Mouse (Mus musculus) midbrain, embryonic 10.5 days (tissue): ENCODE data around the gene Med22. TPM values are rescaled to one million over a fixed set of nuclear protein-coding genes. Genes with fewer than 3 reads are reported as not detected.

Experiments used
- DNase-seq: peaks from one replicate; pipeline ENCODE4 v3.0.0-alpha.2; 2017; ENCODE audit warnings: low spot score
- H3K27ac ChIP-seq: fragments of 300-500 bp; sonication (generic); replicated peaks from 2 replicates; pipeline ENCODE4 v1.5.1; 2016; ENCODE audit warnings: mild to moderate bottlenecking
- H3K27me3 ChIP-seq: fragments of 300-500 bp; sonication (generic); 2 replicates; pipeline ENCODE4 v1.6.1; 2016; ENCODE audit warnings: low read depth, mild to moderate bottlenecking; ENCODE audit not compliant: poor library complexity, severe bottlenecking
- H3K36me3 ChIP-seq: fragments of 300-500 bp; sonication (generic); 2 replicates; pipeline ENCODE4 v1.6.1; 2016; ENCODE audit warnings: mild to moderate bottlenecking, moderate library complexity
- H3K4me1 ChIP-seq: fragments of 300-500 bp; sonication (generic); 2 replicates; pipeline ENCODE4 v1.6.1; 2016
- H3K4me3 ChIP-seq: fragments of 300-500 bp; sonication (generic); 2 replicates; pipeline ENCODE4 v1.5.1; 2016; ENCODE audit warnings: mild to moderate bottlenecking, moderate library complexity
- H3K9me3 ChIP-seq: fragments of 300-500 bp; sonication (generic); replicated peaks from 2 replicates; pipeline ENCODE4 v1.6.1; 2016; ENCODE audit warnings: mild to moderate bottlenecking
- WGBS: fragments of 180-500 bp; shearing (Covaris S2); methylation state at CpG from one replicate; pipeline ENCODE4 v1.1.7; 2016; 5-methylcytosine and 5-hydroxymethylcytosine counted together
- polyA plus RNA-seq: library from polyadenylated mRNA; unstranded; fragments of >200 nt; fragmentation: Nextera tagmentation; extraction: Ambion mirVana; gene quantifications from 2 replicates; pipeline ENCODE4 v1.2.1, GENCODE M21; 2016

The Med22 gene
- polyA plus RNA-seq, 1 experiment from 2014 or later, result 122 TPM

GRCm38 (mm10) chr2:26913416-26914147, 3.1 kb upstream of the Med22 start:
- peak overlapping the region; percentile 17; the same call in 1 of the 2 replicates for H3K4me3 ChIP-seq
- no peak overlapping the region for H3K27ac ChIP-seq
- 87% methylated on average over 17 of the region's 17 CpGs for WGBS
- H3K36me3 ChIP-seq, result peaks cover 59% of the 10 kb centered on the region
- peaks cover 63% of the 10 kb centered on the region for H3K4me1 ChIP-seq
- DNase-seq, result no peak
- no peaks in the 10 kb centered on the region for H3K9me3 ChIP-seq
- H3K27me3 ChIP-seq, result no peaks in the 10 kb centered on the region

- Histone ChIP-seq H3K36me3 (peaks cover 59% of the 10 kb centered on the region), H3K4me3 (peak overlapping the region; percentile 93), H3K4me1 (peaks cover 63% of the 10 kb centered on the region), H3K27me3 (no peaks in the 10 kb centered on the region), H3K27ac (no peak overlapping the region), H3K9me3 (no peaks in the 10 kb centered on the region)
- DNase-seq, result no peak
- 78% methylated on average over 5 of the region's 5 CpGs for WGBS
Observed at GRCm38 (mm10) chr2:26912253-26912770, 1.8 kb upstream of the Med22 start.

- peaks cover 56% of the 10 kb centered on the region for H3K4me1 ChIP-seq
- peaks cover 67% of the 10 kb centered on the region for H3K36me3 ChIP-seq
- H3K4me3 ChIP-seq, result peak overlapping the region; percentile 93
- WGBS, result under 1% methylated on average over 37 of the region's 37 CpGs
- H3K9me3 ChIP-seq, result no peaks in the 10 kb centered on the region
- H3K27ac ChIP-seq, result peak overlapping the region; percentile 98
- no peak for DNase-seq
- no peaks in the 10 kb centered on the region for H3K27me3 ChIP-seq
Observed at GRCm38 (mm10) chr2:26910994-26911765, 703 bp upstream of the Med22 start.

- Histone ChIP-seq H3K27ac (peak overlapping the region; percentile 98), H3K9me3 (no peaks in the 10 kb centered on the region), H3K4me3 (peak overlapping the region; percentile 93), H3K27me3 (no peaks in the 10 kb centered on the region), H3K36me3 (peaks cover 80% of the 10 kb centered on the region), H3K4me1 (peaks cover 39% of the 10 kb centered on the region)
- DNase-seq, result no peak
Observed at GRCm38 (mm10) chr2:26909387-26909784, 1.1 kb downstream of the Med22 start.

- Histone ChIP-seq H3K4me3 (peak overlapping the region; percentile 93), H3K27ac (no peak overlapping the region; the same call in 1 of the 2 replicates), H3K9me3 (no peaks in the 10 kb centered on the region), H3K27me3 (no peaks in the 10 kb centered on the region), H3K4me1 (peaks cover 41% of the 10 kb centered on the region), H3K36me3 (peaks cover 78% of the 10 kb centered on the region)
- 91% methylated on average over 18 of the region's 18 CpGs for WGBS
- no peak for DNase-seq
Observed at GRCm38 (mm10) chr2:26908710-26909386, 1.6 kb downstream of the Med22 start.

- Histone ChIP-seq H3K27me3 (no peaks in the 10 kb centered on the region), H3K9me3 (no peaks in the 10 kb centered on the region), H3K36me3 (peaks cover 60% of the 10 kb centered on the region), H3K4me3 (no peak overlapping the region), H3K4me1 (peaks cover 45% of the 10 kb centered on the region), H3K27ac (no peak overlapping the region)
- WGBS, result 71% methylated on average over 4 of the region's 4 CpGs
- peak; percentile 51 for DNase-seq
Observed at GRCm38 (mm10) chr2:26907109-26907508, 3.4 kb downstream of the Med22 start.

- H3K27me3 ChIP-seq, result no peaks in the 10 kb centered on the region
- no peak overlapping the region for H3K4me3 ChIP-seq
- 94% methylated on average over 3 of the region's 3 CpGs for WGBS
- peaks cover 45% of the 10 kb centered on the region for H3K4me1 ChIP-seq
- H3K27ac ChIP-seq, result no peak overlapping the region
- DNase-seq, result no peak
- H3K36me3 ChIP-seq, result peaks cover 53% of the 10 kb centered on the region
- H3K9me3 ChIP-seq, result no peaks in the 10 kb centered on the region
Observed at GRCm38 (mm10) chr2:26906431-26906830, 4.0 kb downstream of the Med22 start.

- no peak for DNase-seq
- Histone ChIP-seq H3K36me3 (peaks cover 49% of the 10 kb centered on the region), H3K27ac (no peak overlapping the region), H3K27me3 (no peaks in the 10 kb centered on the region), H3K4me1 (peaks cover 49% of the 10 kb centered on the region), H3K4me3 (no peak overlapping the region), H3K9me3 (no peaks in the 10 kb centered on the region)
- WGBS, result 82% methylated on average over 2 of the region's 2 CpGs
Observed at GRCm38 (mm10) chr2:26905936-26906335, 4.5 kb downstream of the Med22 start.

- DNase-seq, result no peak
- Histone ChIP-seq H3K27ac (peak overlapping the region; percentile 87), H3K4me1 (peaks cover 36% of the 10 kb centered on the region), H3K9me3 (no peaks in the 10 kb centered on the region), H3K4me3 (peak overlapping the region; percentile 87), H3K36me3 (peaks cover 66% of the 10 kb centered on the region), H3K27me3 (no peaks in the 10 kb centered on the region)
- 22% methylated on average over 7 of the region's 7 CpGs for WGBS
Observed at GRCm38 (mm10) chr2:26903311-26903710, 7.2 kb downstream of the Med22 start.

- Histone ChIP-seq H3K27ac (peak within 1 kb of the TSS; percentile 87), H3K36me3 (peaks cover 66% of the 10 kb centered on the region), H3K4me3 (peak within 1 kb of the TSS; percentile 87), H3K9me3 (no peaks in the 10 kb centered on the region), H3K4me1 (peaks cover 31% of the 10 kb centered on the region), H3K27me3 (no peaks in the 10 kb centered on the region)
- peak; percentile 98 for DNase-seq
- WGBS, result under 1% methylated on average over 41 of the region's 41 CpGs
Observed at GRCm38 (mm10) chr2:26902467-26903220, 7.8 kb downstream of the Med22 start, which contains the start of gene Surf6. Surf6 (minus strand) TSS chr2:26902879.

GRCm38 (mm10) chr2:26901834-26902400, 8.6 kb downstream of the Med22 start:
- Histone ChIP-seq H3K4me1 (peaks cover 30% of the 10 kb centered on the region), H3K27me3 (no peaks in the 10 kb centered on the region), H3K36me3 (peaks cover 66% of the 10 kb centered on the region), H3K4me3 (peak overlapping the region; percentile 87), H3K27ac (peak overlapping the region; percentile 87), H3K9me3 (no peaks in the 10 kb centered on the region)
- 14% methylated on average over 7 of the region's 7 CpGs for WGBS
- DNase-seq, result no peak

GRCm38 (mm10) chr2:26900731-26901130, 9.7 kb downstream of the Med22 start:
- no peak overlapping the region for H3K4me3 ChIP-seq
- WGBS, result 70% methylated on average over 1 of the region's 1 CpGs
- H3K4me1 ChIP-seq, result peaks cover 30% of the 10 kb centered on the region
- peaks cover 66% of the 10 kb centered on the region for H3K36me3 ChIP-seq
- no peak overlapping the region for H3K27ac ChIP-seq
- DNase-seq, result no peak
- H3K27me3 ChIP-seq, result no peaks in the 10 kb centered on the region
- H3K9me3 ChIP-seq, result no peaks in the 10 kb centered on the region
